Mouse (Mus musculus) activated CD4-positive, CD25-positive, alpha-beta regulatory T cell, adult 9 weeks (primary cell): ENCODE data around the gene Ccnd3. TPM values are rescaled to one million over a fixed set of nuclear protein-coding genes. Genes with fewer than 3 reads are reported as not detected.

ENCODE experiments used
- polyA plus RNA-seq: library from polyadenylated mRNA; unstranded; fragments of 100-300 nt; shearing (Covaris generic); gene quantifications from one replicate; pipeline ENCODE4 v1.2.1, GENCODE M21; 2017

Ccnd3 gene
- polyA plus RNA-seq: 273 TPM

GRCm38 (mm10) chr17:47504941-47505346 lies at the start of gene Ccnd3:
Gene Ccnd3, plus strand, starts transcription at chr17:47505051.

GRCm38 (mm10) chr17:47501946-47502706 lies 2.7 kb upstream of the Ccnd3 start, which contains the start of gene Taf8:
Gene Taf8, minus strand, starts transcription at chr17:47502292.

GRCm38 (mm10) chr17:47610849-47611660 lies 106.2 kb downstream of the Ccnd3 start, which contains the start of the genes Bysl, Med20 and Gm20517:
Gene Bysl, minus strand, starts transcription at chr17:47611492.
Gene Med20, plus strand, starts transcription at chr17:47611582.
Gene Gm20517, plus strand, starts transcription at chr17:47611589.

GRCm38 (mm10) chr17:47630678-47631065 lies 125.8 kb downstream of the Ccnd3 start, which contains the start of gene Usp49:
Gene Usp49, plus strand, starts transcription at chr17:47630690.

Other genes starting within 250 kb of the Ccnd3 start
- gene Mrps10, start 136.2 kb upstream of the Ccnd3 start, polyA plus RNA-seq: 42.8 TPM
- gene Guca1b, start 119.7 kb upstream of the Ccnd3 start, polyA plus RNA-seq: 2.2 TPM
- not detected for gene Guca1a, start 104.5 kb upstream of the Ccnd3 start, polyA plus RNA-seq
- not detected for gene AI661453, start 68.4 kb upstream of the Ccnd3 start, polyA plus RNA-seq
- not detected for gene 1700001C19Rik, start 67.7 kb upstream of the Ccnd3 start, polyA plus RNA-seq
- gene Taf8, start 2.8 kb upstream of the Ccnd3 start, polyA plus RNA-seq: 56.7 TPM
- 19.4 TPM for gene Bysl, start 106.4 kb downstream of the Ccnd3 start, polyA plus RNA-seq
- 44.2 TPM for gene Med20, start 106.5 kb downstream of the Ccnd3 start, polyA plus RNA-seq
- gene Gm20517, start 106.5 kb downstream of the Ccnd3 start, polyA plus RNA-seq: 0.75 TPM
- 0.32 TPM for gene Usp49, start 125.6 kb downstream of the Ccnd3 start, polyA plus RNA-seq
- 274 TPM for gene Tomm6, start 183.3 kb downstream of the Ccnd3 start, polyA plus RNA-seq
- 0.16 TPM for gene Frs3, start 184.0 kb downstream of the Ccnd3 start, polyA plus RNA-seq
- not detected for gene Gm21981, start 189.4 kb downstream of the Ccnd3 start, polyA plus RNA-seq
- not detected for gene Prickle4, start 189.7 kb downstream of the Ccnd3 start, polyA plus RNA-seq
- not detected for gene Pgc, start 221.8 kb downstream of the Ccnd3 start, polyA plus RNA-seq
- gene Tfeb, start 232.0 kb downstream of the Ccnd3 start, polyA plus RNA-seq: 15.9 TPM